Mouse (Mus musculus) bone marrow, adult 2 months (tissue): ENCODE data around the gene Ap1s3. TPM values are rescaled to one million over a fixed set of nuclear protein-coding genes. Genes with fewer than 3 reads are reported as not detected.
A peak's percentile ranks its signal among the peaks of the same experiment; 100 is the strongest.
"Not testable (repeated sequence)": the region's sequence is repeated elsewhere in the genome, so short reads cannot be mapped to it uniquely, and the experiment has no call there.

Source experiments
- H3K27ac ChIP-seq: fragments of 200-500 bp; 2 replicates; pipeline ENCODE4 v1.5.1; 2012; ENCODE audit warnings: low read depth, mild to moderate bottlenecking, control low read depth, inconsistent platforms, low read length; ENCODE audit not compliant: control insufficient read depth, poor library complexity, insufficient read depth
- H3K4me1 ChIP-seq: fragments of 200-500 bp; 2 replicates; pipeline ENCODE4 v1.6.1; 2011; ENCODE audit warnings: low read length; ENCODE audit not compliant: control insufficient read depth, insufficient read depth
- H3K4me3 ChIP-seq: fragments of 200-500 bp; replicated peaks from 2 replicates; pipeline ENCODE3; 2011; ENCODE audit warnings: mild to moderate bottlenecking, low read depth, low read length, control low read depth; ENCODE audit not compliant: control insufficient read depth
- CTCF ChIP-seq: fragments of 200-500 bp; IDR thresholded peaks from 2 replicates; pipeline ENCODE4 v1.5.1; 2011; ENCODE audit warnings: low read length, control low read depth; ENCODE audit not compliant: control insufficient read depth, insufficient read depth
- POLR2A ChIP-seq: fragments of 200-500 bp; IDR thresholded peaks from 2 replicates; pipeline ENCODE4 v1.6.1; 2011; ENCODE audit warnings: low read depth, mild to moderate bottlenecking, control low read depth, low read length, borderline replicate concordance; ENCODE audit not compliant: control insufficient read depth
- WGBS: fragments of 180-500 bp; shearing (Covaris S2); methylation state at CpG from one replicate; pipeline ENCODE4 v1.1.7; 2018; 5-methylcytosine and 5-hydroxymethylcytosine counted together
- polyA plus RNA-seq: library from polyadenylated mRNA; stranded (reverse); fragments of >200 nt; gene quantifications from 2 replicates; pipeline ENCODE4 v1.2.4, GENCODE M21; 2011; ENCODE audit warnings: low replicate concordance; ENCODE audit not compliant: missing spikeins, insufficient read depth, insufficient read length

Gene Ap1s3
- polyA plus RNA-seq, 1 experiment: 1.6 TPM

DNA sequence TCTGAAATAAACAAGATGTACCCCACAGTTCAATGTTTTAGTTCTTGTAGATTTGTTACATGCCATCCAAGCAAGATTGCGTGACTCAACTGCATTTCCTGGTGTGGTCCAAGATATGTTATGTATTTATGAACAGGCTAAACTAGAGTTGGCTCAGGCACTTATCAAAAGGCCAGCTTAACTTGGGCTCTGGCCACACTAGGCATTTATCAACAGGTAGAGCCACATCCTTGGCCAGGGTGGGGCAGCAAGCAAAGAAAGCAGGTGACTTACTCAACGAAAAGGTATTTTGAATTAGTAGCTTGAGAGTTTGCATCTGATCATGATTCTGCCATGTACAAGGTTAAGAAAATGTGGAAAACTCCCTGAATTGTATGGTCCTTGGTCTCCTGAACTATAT, 34.0 kb downstream of the Ap1s3 start:
- Histone ChIP-seq H3K4me1 (no peaks in the 10 kb centered on the region), H3K4me3 (no peak overlapping the region), H3K27ac (no peak overlapping the region)
- WGBS: 83% methylated on average over 2 of the region's 2 CpGs
- TF ChIP-seq POLR2A (no peak), CTCF (no peak)

DNA sequence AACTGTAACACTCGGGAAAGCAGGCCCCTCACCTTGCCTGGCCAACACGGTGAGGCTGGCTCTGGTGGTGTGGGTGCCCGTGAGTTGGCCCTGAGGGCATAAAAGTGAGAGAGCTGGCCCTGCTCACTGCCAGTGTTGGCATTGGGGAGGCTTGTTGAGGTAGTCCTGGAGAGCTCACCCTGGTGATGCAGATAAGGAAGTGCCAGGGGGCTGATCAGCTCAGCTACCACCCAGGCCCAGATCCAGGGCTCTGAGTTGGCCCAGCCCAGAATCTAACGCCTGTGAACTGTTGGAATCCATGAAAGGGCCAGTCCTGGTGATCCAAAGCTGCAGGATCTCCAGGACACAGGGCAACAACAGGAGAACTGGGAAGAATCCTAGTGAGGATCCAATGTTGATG, 40.3 kb downstream of the Ap1s3 start:
- Histone ChIP-seq H3K4me1 (no peaks in the 10 kb centered on the region), H3K27ac (no peak overlapping the region), H3K4me3 (no peak overlapping the region)
- 78% methylated on average over 4 of the region's 4 CpGs for WGBS
- TF ChIP-seq POLR2A (no peak), CTCF (no peak)

DNA sequence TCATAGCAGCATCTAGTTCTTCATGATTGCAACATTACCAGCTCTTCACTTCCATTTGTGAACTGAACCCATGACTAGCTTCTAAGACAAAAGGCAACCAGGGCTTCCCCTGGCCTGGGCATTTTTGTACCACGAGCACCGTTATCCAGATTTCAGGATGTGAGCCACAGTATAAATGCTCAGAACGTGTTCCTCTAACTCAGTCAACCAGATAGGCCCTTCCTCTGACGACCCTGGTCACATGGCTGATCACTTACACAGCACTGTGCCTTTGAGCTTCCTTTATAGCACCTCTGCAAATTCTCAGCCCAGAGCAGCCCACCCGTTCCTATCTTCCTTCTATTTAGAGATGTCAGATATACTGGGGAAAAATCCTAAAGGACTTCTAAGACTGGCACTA, 42.0 kb downstream of the Ap1s3 start:
- no peak overlapping the region for H3K4me3 ChIP-seq
- 42% methylated on average over 5 of the region's 5 CpGs for WGBS
- H3K27ac ChIP-seq: no peak overlapping the region
- H3K4me1 ChIP-seq: no peaks in the 10 kb centered on the region
- no peak for TF ChIP-seq POLR2A
- no peak for TF ChIP-seq CTCF

DNA sequence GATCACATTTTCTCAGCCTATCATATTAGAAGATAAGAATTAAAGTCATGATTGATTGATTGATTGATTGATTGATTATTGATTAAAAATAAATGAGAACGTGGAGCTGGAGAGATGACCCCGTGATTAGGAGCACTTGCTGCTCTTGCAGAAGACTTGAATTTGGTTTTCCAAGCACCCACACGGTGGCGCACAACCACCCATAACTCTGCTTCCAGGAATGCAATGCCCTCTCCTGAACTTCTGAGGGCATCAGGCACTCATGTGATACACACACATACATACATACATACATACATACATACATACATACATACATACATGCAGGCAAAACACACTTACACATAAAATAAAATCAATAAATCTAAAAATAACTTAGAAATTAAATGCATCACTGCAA, 45.6 kb downstream of the Ap1s3 start:
- TF ChIP-seq POLR2A: no peak
- TF ChIP-seq CTCF: peak; percentile 30; the same call in 1 of the 2 replicates
- Histone ChIP-seq H3K4me3 (no peak overlapping the region), H3K4me1 (no peaks in the 10 kb centered on the region), H3K27ac (no peak overlapping the region)
- 69% methylated on average over 4 of the region's 4 CpGs for WGBS

DNA sequence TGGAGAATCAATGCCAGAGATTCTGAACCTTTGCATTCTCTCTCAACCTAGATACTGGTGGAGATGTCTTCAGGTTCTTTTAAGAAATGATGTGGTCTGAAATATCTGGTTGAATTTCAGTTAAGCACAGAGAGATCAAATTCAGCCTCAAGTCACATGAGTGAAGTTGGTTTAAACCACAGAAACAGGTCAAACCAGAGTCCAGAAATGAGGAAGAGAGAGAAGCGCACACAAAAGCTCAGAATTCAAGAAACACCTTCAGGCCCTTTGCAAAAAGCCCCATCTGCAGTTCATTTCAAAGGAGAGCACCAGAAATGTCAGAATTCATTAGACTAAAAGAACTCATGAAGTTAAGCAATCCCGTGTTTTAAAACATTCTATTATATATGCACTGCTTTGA, 52.3 kb downstream of the Ap1s3 start:
- no peaks in the 10 kb centered on the region for H3K4me1 ChIP-seq
- TF ChIP-seq CTCF: no peak
- TF ChIP-seq POLR2A: no peak
- no peak overlapping the region for H3K27ac ChIP-seq
- no peak overlapping the region for H3K4me3 ChIP-seq
- WGBS: 60% methylated on average over 2 of the region's 2 CpGs

DNA sequence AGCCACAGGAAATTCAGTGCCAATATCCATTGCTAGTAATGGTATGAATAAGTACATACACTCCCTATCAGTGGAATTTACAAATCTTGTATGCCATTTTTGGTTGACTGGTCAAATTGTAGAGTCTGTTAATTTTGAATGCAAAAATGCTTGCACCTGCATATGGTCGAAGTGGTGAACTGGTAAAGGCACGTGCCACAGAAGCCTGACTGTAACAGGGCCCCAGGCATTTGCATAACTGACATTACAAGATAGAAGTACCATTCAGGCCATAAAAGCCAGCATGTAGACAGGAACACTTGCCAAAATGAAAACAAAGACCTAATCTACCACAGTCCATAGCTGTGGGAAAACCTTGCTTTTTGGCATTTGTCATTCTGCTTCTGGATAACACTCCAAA, 55.3 kb downstream of the Ap1s3 start:
- H3K4me1 ChIP-seq: no peaks in the 10 kb centered on the region
- TF ChIP-seq CTCF (no peak), POLR2A (no peak)
- H3K27ac ChIP-seq: no peak overlapping the region
- 74% methylated on average over 2 of the region's 2 CpGs for WGBS
- H3K4me3 ChIP-seq: no peak overlapping the region

DNA sequence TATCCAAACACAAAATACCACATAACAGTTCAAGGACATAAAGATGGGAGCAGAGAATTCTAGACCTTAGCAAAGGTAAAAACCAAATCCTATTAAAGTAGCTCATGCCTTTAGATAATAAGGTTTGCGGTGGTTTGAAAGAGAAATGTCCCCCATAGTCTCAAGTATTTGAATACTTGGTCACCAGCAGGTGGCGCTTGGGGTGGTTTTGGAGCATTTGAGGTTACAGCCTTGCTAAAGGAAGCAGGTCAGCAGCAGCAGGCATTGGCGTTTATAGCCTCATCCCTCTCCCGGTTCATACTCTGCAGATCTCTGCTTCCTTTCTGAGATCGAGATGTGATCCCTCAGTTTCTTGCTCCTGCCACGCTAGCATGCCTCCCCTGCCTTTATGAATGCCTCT, 57.3 kb downstream of the Ap1s3 start:
- WGBS: 85% methylated on average over 6 of the region's 6 CpGs

DNA sequence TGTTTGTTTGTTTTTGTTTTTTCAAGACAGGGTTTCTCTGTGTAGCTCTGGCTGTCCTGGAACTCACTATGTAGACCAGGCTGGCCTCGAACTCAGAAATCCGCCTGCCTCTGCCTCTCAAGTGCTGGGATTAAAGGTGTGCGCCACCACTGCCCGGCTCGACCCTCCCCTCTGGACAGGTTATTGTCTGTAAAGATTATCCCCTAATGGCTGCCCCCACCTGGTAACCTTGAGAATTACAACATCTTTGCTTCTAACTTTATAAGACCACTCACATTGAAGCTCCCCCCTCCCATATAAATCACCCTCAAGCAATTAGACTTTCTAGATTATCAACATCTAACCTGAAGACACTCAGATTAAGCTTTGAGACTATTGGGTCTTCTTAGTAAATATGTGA, 60.5 kb downstream of the Ap1s3 start:
- 92% methylated on average over 5 of the region's 5 CpGs for WGBS
- not testable (repeated sequence) for H3K27ac ChIP-seq, H3K4me1 ChIP-seq, H3K4me3 ChIP-seq

More for the DNA sequence above, 57.3 kb downstream of the Ap1s3 start:
- no peak overlapping the region for H3K4me3 ChIP-seq
- no peak overlapping the region for H3K27ac ChIP-seq
- H3K4me1 ChIP-seq: no peaks in the 10 kb centered on the region
- TF ChIP-seq CTCF (no peak), POLR2A (no peak)

DNA sequence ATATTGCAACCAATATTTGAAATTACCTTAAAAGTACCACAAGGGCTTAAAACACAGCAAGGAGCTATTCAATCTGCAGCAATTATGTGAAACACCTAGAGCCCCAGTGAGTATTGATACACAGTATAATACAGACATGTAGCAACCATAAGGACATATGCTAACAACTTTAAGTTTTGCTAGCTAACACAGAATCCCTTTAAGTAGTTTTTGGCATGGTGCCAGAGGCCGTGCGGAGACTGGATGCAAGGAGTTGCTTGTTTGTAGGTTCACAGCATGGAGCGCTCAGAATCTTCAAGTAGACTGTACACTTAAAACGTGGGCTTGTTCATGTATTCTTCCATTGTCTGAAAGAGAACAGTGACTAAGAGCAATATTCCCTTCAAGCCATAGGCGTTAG, 62.9 kb downstream of the Ap1s3 start:
- H3K4me3 ChIP-seq, H3K27ac ChIP-seq, H3K4me1 ChIP-seq: not testable (repeated sequence)
- 83% methylated on average over 5 of the region's 5 CpGs for WGBS
